Mouse (Mus musculus) ovary, postnatal 10 days (tissue): Measurements from ENCODE around the gene Cst9.

Experiments used
- DNase-seq: peaks from one replicate; pipeline ENCODE4 v3.0.0; 2022; ENCODE audit warnings: low spot score

Gene Cst9

DNA sequence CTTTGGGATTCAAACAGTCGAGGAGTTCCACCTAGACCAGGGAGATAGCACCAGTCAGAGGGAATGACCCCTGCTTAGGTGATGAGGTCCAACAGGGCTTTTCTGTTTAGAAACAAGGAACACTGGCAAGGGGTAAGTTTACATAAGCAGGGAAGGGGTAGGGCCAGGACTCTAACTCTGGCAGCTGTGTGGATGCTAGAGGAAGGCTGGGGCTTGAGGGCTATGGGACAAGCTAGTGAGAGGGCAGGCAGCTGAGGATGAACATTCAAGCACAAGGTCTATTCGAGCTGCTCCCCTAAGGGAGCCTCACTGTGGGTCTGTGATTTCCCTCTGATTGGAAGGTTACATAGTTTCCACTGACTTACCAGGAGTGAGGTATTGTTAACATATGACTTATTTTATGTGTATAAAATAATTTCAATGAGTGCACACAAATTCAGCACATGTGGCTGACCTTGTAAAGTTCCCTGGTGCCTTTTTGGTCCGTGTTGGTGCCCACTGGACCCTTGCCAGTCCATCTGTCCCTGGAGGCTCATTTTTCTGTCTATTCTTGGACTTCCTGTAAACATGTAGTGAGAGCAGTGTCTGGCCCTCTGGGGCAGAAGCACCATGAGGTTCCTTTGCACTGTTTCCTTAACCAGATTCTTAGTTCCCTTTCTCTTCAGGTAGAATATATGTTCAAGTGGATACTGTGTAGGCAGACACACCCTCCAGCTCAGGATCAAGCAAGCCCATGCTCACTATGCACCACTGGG, 42.2 kb downstream of the Cst9 start:
- no peak for DNase-seq

DNA sequence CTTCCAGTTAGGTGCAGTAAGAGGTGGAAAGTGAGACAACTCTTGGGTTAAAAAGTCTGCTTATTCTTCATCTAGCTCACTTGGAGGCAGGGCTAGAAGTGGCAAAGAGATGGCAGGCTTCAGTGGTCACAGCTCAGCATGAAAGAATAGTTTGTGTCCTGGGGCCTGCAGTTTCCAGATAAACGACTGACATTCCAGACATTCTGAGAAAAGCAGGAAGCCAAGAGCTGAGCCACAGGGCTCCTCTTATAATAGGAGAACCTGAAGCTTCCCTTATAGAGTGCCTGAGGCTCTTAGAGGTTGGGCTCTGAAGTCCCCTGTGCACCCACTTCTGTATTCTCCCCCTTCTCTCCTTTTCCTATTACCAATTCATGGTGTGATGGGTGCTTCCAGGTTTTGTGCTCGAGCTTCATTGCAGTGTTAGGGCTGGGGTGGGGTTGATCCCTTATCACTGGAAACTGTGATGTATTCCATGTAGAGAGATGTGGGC, 43.7 kb downstream of the Cst9 start:
- DNase-seq: no peak

DNA sequence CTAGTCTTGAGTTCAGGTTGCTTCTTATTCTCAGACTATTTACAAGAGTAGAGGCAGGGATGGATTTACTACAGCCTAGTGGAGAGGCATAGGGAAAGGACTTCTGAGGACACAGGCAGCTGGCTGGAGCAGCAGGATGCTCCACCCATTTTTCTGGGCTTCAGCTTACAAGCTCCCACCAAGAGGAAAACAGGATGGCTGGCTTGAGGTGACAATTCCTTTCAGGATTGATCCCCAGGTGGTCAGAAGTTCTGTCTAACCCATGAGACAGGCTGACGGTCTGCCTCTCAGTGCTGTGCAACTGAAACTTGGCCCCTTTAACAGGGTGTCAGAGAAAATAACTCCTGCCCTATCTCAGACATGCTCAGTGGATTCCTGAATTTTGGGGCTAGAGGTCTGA, 44.3 kb downstream of the Cst9 start:
- DNase-seq: no peak

DNA sequence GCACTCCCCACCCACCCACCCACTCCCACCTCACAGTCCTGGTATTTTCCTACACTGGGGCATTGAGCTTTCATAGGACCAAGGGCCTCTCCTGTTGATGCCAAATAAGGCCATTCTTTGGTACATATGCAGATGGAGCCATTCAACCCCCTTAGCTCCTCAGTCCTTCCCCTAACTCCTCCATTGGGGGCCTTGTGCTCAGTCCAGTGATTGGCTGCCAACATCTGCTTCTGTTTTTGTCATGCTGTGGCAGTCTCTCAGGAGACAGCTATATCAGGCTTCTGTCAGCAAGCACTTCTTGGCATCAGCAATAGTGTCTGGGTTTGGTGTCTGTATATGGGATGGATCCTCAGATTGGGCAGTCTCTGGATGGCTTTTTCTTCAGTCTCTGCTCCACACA, 49.8 kb downstream of the Cst9 start:
- DNase-seq: no peak
